Mouse (Mus musculus): ENCODE data around the gene 1190005I06Rik.
A peak's percentile ranks its signal among the peaks of the same experiment; 100 is the strongest.

The 1190005I06Rik gene

GRCm38 (mm10) chr8:120563851-120564837 lies 83.3 kb downstream of the 1190005I06Rik start:
- H3K4me1 ChIP-seq (replicated peaks; ENCODE audit: low read depth, low read length) = peaks cover 100% of the 10 kb centered on the region
- TF ChIP-seq CTCF (conservative IDR thresholded peaks at IDR 0.05; ENCODE audit: low read length) (no peak), POU5F1 (IDR thresholded peaks at IDR 0.05; ENCODE audit: borderline replicate concordance, low read length) (no peak), NANOG (IDR thresholded peaks at IDR 0.05; ENCODE audit: borderline replicate concordance, low read length) (no peak)
- H3K9me3 ChIP-seq (ENCODE audit: low read length) = no peaks in the 10 kb centered on the region
- H3K36me3 ChIP-seq (ENCODE audit: insufficient read depth, low read length) = peaks cover 100% of the 10 kb centered on the region
- H3K4me3 ChIP-seq (replicated peaks; ENCODE audit: low read length) = peak overlapping the region; percentile 27; the same call in 1 of the 2 replicates
- H3K27me3 ChIP-seq (ENCODE audit: insufficient read depth, low read length) = no peaks in the 10 kb centered on the region

- Histone ChIP-seq H3K36me3 (ENCODE audit: insufficient read depth, low read length) (peaks cover 100% of the 10 kb centered on the region), H3K4me1 (replicated peaks; ENCODE audit: low read depth, low read length) (peaks cover 100% of the 10 kb centered on the region), H3K4me3 (replicated peaks; ENCODE audit: low read length) (0 out of 2 replicates have a peak overlapping the region, but pooled peaks have one; percentile 5), H3K27me3 (ENCODE audit: insufficient read depth, low read length) (no peaks in the 10 kb centered on the region), H3K9me3 (ENCODE audit: low read length) (no peaks in the 10 kb centered on the region)
- TF ChIP-seq CTCF (conservative IDR thresholded peaks at IDR 0.05; ENCODE audit: low read length) (no peak), POU5F1 (IDR thresholded peaks at IDR 0.05; ENCODE audit: borderline replicate concordance, low read length) (no peak), NANOG (IDR thresholded peaks at IDR 0.05; ENCODE audit: borderline replicate concordance, low read length) (no peak)
Observed at GRCm38 (mm10) chr8:120563348-120563724, 84.1 kb downstream of the 1190005I06Rik start.

GRCm38 (mm10) chr8:120562680-120563347 lies 84.6 kb downstream of the 1190005I06Rik start:
- peaks cover 100% of the 10 kb centered on the region for H3K36me3 ChIP-seq (ENCODE audit: insufficient read depth, low read length)
- H3K9me3 ChIP-seq (ENCODE audit: low read length) = no peaks in the 10 kb centered on the region
- TF ChIP-seq NANOG (IDR thresholded peaks at IDR 0.05; ENCODE audit: borderline replicate concordance, low read length) = no peak
- TF ChIP-seq POU5F1 (IDR thresholded peaks at IDR 0.05; ENCODE audit: borderline replicate concordance, low read length) = no peak
- no peak for TF ChIP-seq CTCF (conservative IDR thresholded peaks at IDR 0.05; ENCODE audit: low read length)

GRCm38 (mm10) chr8:120561539-120562435 lies 85.6 kb downstream of the 1190005I06Rik start:
- H3K9me3 ChIP-seq (ENCODE audit: low read length) = no peaks in the 10 kb centered on the region
- H3K4me3 ChIP-seq (replicated peaks; ENCODE audit: low read length) = 0 out of 2 replicates have a peak overlapping the region, but pooled peaks have one; percentile 7
- no peaks in the 10 kb centered on the region for H3K27me3 ChIP-seq (ENCODE audit: insufficient read depth, low read length)
- TF ChIP-seq POU5F1 (IDR thresholded peaks at IDR 0.05; ENCODE audit: borderline replicate concordance, low read length) (no peak), CTCF (conservative IDR thresholded peaks at IDR 0.05; ENCODE audit: low read length) (peak; percentile 74), NANOG (IDR thresholded peaks at IDR 0.05; ENCODE audit: borderline replicate concordance, low read length) (no peak)
- peaks cover 100% of the 10 kb centered on the region for H3K4me1 ChIP-seq (replicated peaks; ENCODE audit: low read depth, low read length)
- peaks cover 98% of the 10 kb centered on the region for H3K36me3 ChIP-seq (ENCODE audit: insufficient read depth, low read length)

More at GRCm38 (mm10) chr8:120562680-120563347, 84.6 kb downstream of the 1190005I06Rik start:
- H3K27me3 ChIP-seq (ENCODE audit: insufficient read depth, low read length) = no peaks in the 10 kb centered on the region
- H3K4me3 ChIP-seq (replicated peaks; ENCODE audit: low read length) = 0 out of 2 replicates have a peak overlapping the region, but pooled peaks have one; percentile 5
- peaks cover 100% of the 10 kb centered on the region for H3K4me1 ChIP-seq (replicated peaks; ENCODE audit: low read depth, low read length)

- Histone ChIP-seq H3K4me1 (replicated peaks; ENCODE audit: low read depth, low read length) (peaks cover 100% of the 10 kb centered on the region), H3K36me3 (ENCODE audit: insufficient read depth, low read length) (peaks cover 98% of the 10 kb centered on the region), H3K4me3 (replicated peaks; ENCODE audit: low read length) (no peak overlapping the region), H3K9me3 (ENCODE audit: low read length) (no peaks in the 10 kb centered on the region), H3K27me3 (ENCODE audit: insufficient read depth, low read length) (no peaks in the 10 kb centered on the region)
- no peak for TF ChIP-seq POU5F1 (IDR thresholded peaks at IDR 0.05; ENCODE audit: borderline replicate concordance, low read length)
- no peak for TF ChIP-seq NANOG (IDR thresholded peaks at IDR 0.05; ENCODE audit: borderline replicate concordance, low read length)
- TF ChIP-seq CTCF (conservative IDR thresholded peaks at IDR 0.05; ENCODE audit: low read length) = no peak
Observed at GRCm38 (mm10) chr8:120560535-120560934, 86.9 kb downstream of the 1190005I06Rik start.

- Histone ChIP-seq H3K4me3 (replicated peaks; ENCODE audit: low read length) (no peak overlapping the region), H3K9me3 (ENCODE audit: low read length) (no peaks in the 10 kb centered on the region), H3K27me3 (ENCODE audit: insufficient read depth, low read length) (no peaks in the 10 kb centered on the region), H3K4me1 (replicated peaks; ENCODE audit: low read depth, low read length) (peaks cover 100% of the 10 kb centered on the region), H3K36me3 (ENCODE audit: insufficient read depth, low read length) (peaks cover 98% of the 10 kb centered on the region)
- TF ChIP-seq CTCF (conservative IDR thresholded peaks at IDR 0.05; ENCODE audit: low read length) (no peak), NANOG (IDR thresholded peaks at IDR 0.05; ENCODE audit: borderline replicate concordance, low read length) (no peak), POU5F1 (IDR thresholded peaks at IDR 0.05; ENCODE audit: borderline replicate concordance, low read length) (no peak)
Observed at GRCm38 (mm10) chr8:120559654-120560053, 87.8 kb downstream of the 1190005I06Rik start.

Data from E14TG2a.4 (cell line).